Mouse (Mus musculus) forebrain, embryonic 14.5 days (tissue): ENCODE measurements around the gene Efcc1. TPM values are rescaled to one million over a fixed set of nuclear protein-coding genes. Genes with fewer than 3 reads are reported as not detected.

Experiments
- ATAC-seq: fragments of 200-750 bp; cut with Nextera tagmentation; 2 replicates; pipeline ENCODE4 v1.8.0; 2017; ENCODE audit warnings: mild to moderate bottlenecking, moderate library complexity
- DNase-seq: peaks from one replicate; pipeline ENCODE4 v3.0.0-alpha.2; 2015; ENCODE audit warnings: low spot score
- H3K27ac ChIP-seq: fragments of 300-500 bp; sonication (generic); 2 replicates; pipeline ENCODE4 v1.5.1; 2014; ENCODE audit warnings: low read depth, mild to moderate bottlenecking, control low read depth, low read length, moderate library complexity
- H3K27me3 ChIP-seq: fragments of 300-500 bp; sonication (generic); replicated peaks from 2 replicates; pipeline ENCODE4 v1.6.1; 2014; ENCODE audit warnings: low read length, control low read depth, mixed read lengths; ENCODE audit not compliant: control insufficient read depth, insufficient read depth
- H3K36me3 ChIP-seq: fragments of 300-500 bp; sonication (generic); 2 replicates; pipeline ENCODE4 v1.6.1; 2014; ENCODE audit warnings: low read length, control low read depth; ENCODE audit not compliant: control insufficient read depth, insufficient read depth
- H3K4me1 ChIP-seq: fragments of 300-500 bp; sonication (generic); 2 replicates; pipeline ENCODE4 v1.6.1; 2014; ENCODE audit warnings: antibody characterized with exemption, low read length, control low read depth; ENCODE audit not compliant: control insufficient read depth, insufficient read depth
- H3K4me2 ChIP-seq: fragments of 300-500 bp; sonication (generic); 2 replicates; pipeline ENCODE4 v1.6.1; 2014; ENCODE audit warnings: mild to moderate bottlenecking, control low read depth, low read length
- H3K4me3 ChIP-seq: fragments of 300-500 bp; sonication (generic); 2 replicates; pipeline ENCODE4 v1.5.1; 2014; ENCODE audit warnings: low read depth, low read length, control low read depth
- H3K9ac ChIP-seq: fragments of 300-500 bp; sonication (generic); 2 replicates; pipeline ENCODE4 v1.6.1; 2014; ENCODE audit warnings: mild to moderate bottlenecking, low read length, control low read depth, moderate library complexity
- H3K9me3 ChIP-seq: fragments of 300-500 bp; sonication (generic); replicated peaks from 2 replicates; pipeline ENCODE4 v1.6.1; 2016; ENCODE audit warnings: low read length, control low read depth, mixed read lengths; ENCODE audit not compliant: control insufficient read depth
- WGBS: fragments of 180-500 bp; shearing (Covaris S2); extraction: QIAGEN DNeasy Blood & Tissue Kit; methylation state at CpG from one replicate; pipeline ENCODE4 v1.1.7; 2014; 5-methylcytosine and 5-hydroxymethylcytosine counted together
- polyA plus RNA-seq: library from polyadenylated mRNA; unstranded; fragments of >200 nt; fragmentation: Nextera tagmentation; extraction: Ambion mirVana; gene quantifications from 2 replicates; pipeline ENCODE4 v1.2.1, GENCODE M21; 2014

Efcc1 gene
- polyA plus RNA-seq: 0.89 and 2.0 TPM in 2 replicates

GRCm38 (mm10) chr6:87730591-87731462 lies at the start of gene Efcc1:
Gene Efcc1 (plus strand): TSS chr6:87730869.
- ATAC-seq (peak; percentile 75), DNase-seq (peak; percentile 45)
- peak within 1 kb of the TSS; percentile 84 for H3K4me2 ChIP-seq
- H3K36me3 ChIP-seq: no peaks in the 10 kb centered on the region
- no peaks in the 10 kb centered on the region for H3K9me3 ChIP-seq
- H3K27ac ChIP-seq: no peak within 1 kb of the TSS; the same call in none of the 2 replicates
- peak within 1 kb of the TSS; percentile 59 for H3K9ac ChIP-seq
- H3K4me3 ChIP-seq: peak within 1 kb of the TSS; percentile 48
- peaks cover 5% of the 10 kb centered on the region; the same call in 1 of the 2 replicates for H3K4me1 ChIP-seq
- WGBS: under 1% methylated on average over 75 of the region's 90 CpGs
- H3K27me3 ChIP-seq: peaks cover 51% of the 10 kb centered on the region

GRCm38 (mm10) chr6:87695947-87696346 lies 34.7 kb upstream of the Efcc1 start:
- Histone ChIP-seq H3K36me3 (no peaks in the 10 kb centered on the region), H3K4me3 (no peak overlapping the region), H3K27ac (no peak overlapping the region), H3K4me1 (no peaks in the 10 kb centered on the region), H3K9me3 (no peaks in the 10 kb centered on the region), H3K27me3 (no peaks in the 10 kb centered on the region), H3K4me2 (no peak overlapping the region), H3K9ac (no peak overlapping the region)
- ATAC-seq (no peak), DNase-seq (no peak)
- WGBS: 82% methylated on average over 3 of the region's 3 CpGs

GRCm38 (mm10) chr6:87696544-87696943 lies 34.1 kb upstream of the Efcc1 start:
- peak; percentile 19 for DNase-seq
- WGBS: 86% methylated on average over 4 of the region's 4 CpGs

GRCm38 (mm10) chr6:87706246-87706645 lies 24.4 kb upstream of the Efcc1 start:
- Histone ChIP-seq H3K27ac (no peak overlapping the region), H3K27me3 (no peaks in the 10 kb centered on the region), H3K9ac (no peak overlapping the region), H3K4me1 (no peaks in the 10 kb centered on the region), H3K9me3 (no peaks in the 10 kb centered on the region), H3K4me2 (no peak overlapping the region), H3K36me3 (no peaks in the 10 kb centered on the region), H3K4me3 (no peak overlapping the region)
- WGBS: 40% methylated on average over 3 of the region's 3 CpGs
- no peak for ATAC-seq
- DNase-seq: peak; percentile 19

More at GRCm38 (mm10) chr6:87696544-87696943, 34.1 kb upstream of the Efcc1 start:
- Histone ChIP-seq H3K4me2 (no peak overlapping the region), H3K27me3 (no peaks in the 10 kb centered on the region), H3K27ac (no peak overlapping the region), H3K9ac (no peak overlapping the region), H3K36me3 (no peaks in the 10 kb centered on the region), H3K9me3 (no peaks in the 10 kb centered on the region), H3K4me1 (no peaks in the 10 kb centered on the region), H3K4me3 (no peak overlapping the region)
- ATAC-seq: no peak

GRCm38 (mm10) chr6:87712311-87712710 lies 18.4 kb upstream of the Efcc1 start:
- Histone ChIP-seq H3K36me3 (no peaks in the 10 kb centered on the region), H3K4me2 (no peak overlapping the region), H3K27ac (no peak overlapping the region), H3K9me3 (no peaks in the 10 kb centered on the region), H3K9ac (no peak overlapping the region), H3K4me1 (no peaks in the 10 kb centered on the region), H3K27me3 (no peaks in the 10 kb centered on the region), H3K4me3 (no peak overlapping the region)
- ATAC-seq (no peak), DNase-seq (no peak)
- 85% methylated on average over 4 of the region's 4 CpGs for WGBS

- Histone ChIP-seq H3K9ac (no peak overlapping the region), H3K27ac (no peak overlapping the region), H3K4me2 (no peak overlapping the region), H3K4me3 (no peak overlapping the region), H3K27me3 (no peaks in the 10 kb centered on the region), H3K4me1 (no peaks in the 10 kb centered on the region), H3K36me3 (no peaks in the 10 kb centered on the region), H3K9me3 (no peaks in the 10 kb centered on the region)
- 83% methylated on average over 4 of the region's 4 CpGs for WGBS
- DNase-seq (no peak), ATAC-seq (no peak)
These were observed 16.6 kb upstream of the Efcc1 start for GRCm38 (mm10) chr6:87714091-87714490.

- Histone ChIP-seq H3K4me2 (no peak overlapping the region), H3K36me3 (no peaks in the 10 kb centered on the region), H3K4me3 (no peak overlapping the region), H3K27me3 (no peaks in the 10 kb centered on the region), H3K9ac (no peak overlapping the region), H3K4me1 (peaks cover 2% of the 10 kb centered on the region; the same call in 1 of the 2 replicates), H3K27ac (no peak overlapping the region), H3K9me3 (no peaks in the 10 kb centered on the region)
- WGBS: 3% methylated on average over 13 of the region's 13 CpGs
- ATAC-seq (peak; percentile 72; the same call in 1 of the 2 replicates), DNase-seq (peak; percentile 81)
These were observed 8.0 kb upstream of the Efcc1 start for GRCm38 (mm10) chr6:87722631-87723030.

GRCm38 (mm10) chr6:87725267-87725912 lies 5.3 kb upstream of the Efcc1 start:
- no peak for DNase-seq
- Histone ChIP-seq H3K9ac (no peak overlapping the region), H3K4me2 (no peak overlapping the region), H3K4me1 (peaks cover 2% of the 10 kb centered on the region; the same call in 1 of the 2 replicates), H3K4me3 (no peak overlapping the region), H3K9me3 (no peaks in the 10 kb centered on the region), H3K27me3 (peaks cover 11% of the 10 kb centered on the region), H3K27ac (no peak overlapping the region), H3K36me3 (no peaks in the 10 kb centered on the region)
- no peak for ATAC-seq
- WGBS: 68% methylated on average over 7 of the region's 7 CpGs
